Mouse (Mus musculus) bone marrow macrophage, adult 2 months (primary cell): Measurements from ENCODE around the gene Ncapd3.

Experiments used
- CTCF ChIP-seq: IDR thresholded peaks from 2 replicates; pipeline ENCODE4 v1.5.1; 2012; ENCODE audit warnings: low read depth, mild to moderate bottlenecking, low read length, moderate library complexity
- POLR2A ChIP-seq: IDR thresholded peaks from 2 replicates; pipeline ENCODE4 v1.6.1; 2012; ENCODE audit warnings: mild to moderate bottlenecking, low read depth, low read length, borderline replicate concordance

GRCm38 (mm10) chr9:27074677-27075076 lies 44.7 kb downstream of the Ncapd3 start:
- TF ChIP-seq CTCF (no peak), POLR2A (no peak)
